Mouse (Mus musculus) hindbrain, embryonic 15.5 days (tissue): ENCODE results near the gene Prrt1. TPM values are rescaled to one million over a fixed set of nuclear protein-coding genes. Genes with fewer than 3 reads are reported as not detected.
A peak's percentile ranks its signal among the peaks of the same experiment; 100 is the strongest.

Source experiments
- ATAC-seq: fragments of 200-750 bp; cut with Nextera tagmentation; 2 replicates; pipeline ENCODE4 v1.8.0; 2017; ENCODE audit warnings: low read depth, moderate number of reproducible peaks, moderate TSS enrichment; ENCODE audit not compliant: low FRiP score
- H3K27ac ChIP-seq: fragments of 300-500 bp; sonication (generic); replicated peaks from 2 replicates; pipeline ENCODE4 v1.5.1; 2015; ENCODE audit warnings: mild to moderate bottlenecking, inconsistent platforms
- H3K27me3 ChIP-seq: fragments of 300-500 bp; sonication (generic); 2 replicates; pipeline ENCODE4 v1.6.1; 2015; ENCODE audit warnings: control low read depth, inconsistent platforms
- H3K36me3 ChIP-seq: fragments of 300-500 bp; sonication (generic); 2 replicates; pipeline ENCODE4 v1.6.1; 2015; ENCODE audit warnings: control low read depth, inconsistent platforms
- H3K4me1 ChIP-seq: fragments of 300-500 bp; sonication (generic); replicated peaks from 2 replicates; pipeline ENCODE4 v1.6.1; 2015; ENCODE audit warnings: control low read depth, inconsistent platforms
- H3K4me2 ChIP-seq: fragments of 300-500 bp; sonication (generic); 2 replicates; pipeline ENCODE4 v1.6.1; 2015; ENCODE audit warnings: moderate library complexity, mild to moderate bottlenecking, inconsistent platforms
- H3K4me3 ChIP-seq: fragments of 300-500 bp; sonication (generic); 2 replicates; pipeline ENCODE4 v1.5.1; 2015; ENCODE audit warnings: mild to moderate bottlenecking, inconsistent platforms
- H3K9ac ChIP-seq: fragments of 300-500 bp; sonication (generic); 2 replicates; pipeline ENCODE4 v1.6.1; 2015; ENCODE audit warnings: inconsistent platforms
- H3K9me3 ChIP-seq: fragments of 300-500 bp; sonication (generic); 2 replicates; pipeline ENCODE4 v1.6.1; 2016; ENCODE audit warnings: control low read depth, inconsistent platforms
- WGBS: fragments of 180-500 bp; shearing (Covaris S2); methylation state at CpG from one replicate; pipeline ENCODE4 v1.1.7; 2015; 5-methylcytosine and 5-hydroxymethylcytosine counted together
- polyA plus RNA-seq: library from polyadenylated mRNA; unstranded; fragments of >200 nt; fragmentation: Nextera tagmentation; extraction: Ambion mirVana; gene quantifications from 2 replicates; pipeline ENCODE4 v1.2.1, GENCODE M21; 2015

Gene Prrt1
- polyA plus RNA-seq, 1 experiment from 2014 or later = 9.8 TPM

DNA sequence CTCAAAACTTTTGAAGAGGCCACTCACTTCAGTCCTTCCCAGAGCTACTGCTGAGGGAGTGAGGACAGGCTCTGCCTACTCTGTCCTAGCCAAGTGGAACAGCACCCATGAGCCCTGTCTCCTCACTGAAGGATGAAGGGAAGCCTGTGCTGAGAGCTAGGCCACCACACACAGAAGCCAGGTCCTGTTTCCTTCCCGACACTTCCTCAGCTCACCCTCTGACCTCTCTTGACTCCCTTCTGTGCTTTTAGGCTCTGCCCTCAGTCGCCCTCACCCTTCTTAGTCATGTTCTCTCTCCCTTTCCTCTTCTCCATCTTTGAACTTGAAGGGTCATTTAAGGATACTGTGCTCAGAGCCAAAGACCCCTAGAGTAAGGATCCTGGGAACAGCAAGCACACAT lies 27.9 kb downstream of the Prrt1 start:
- H3K9ac ChIP-seq = no peak overlapping the region
- no peak overlapping the region for H3K4me3 ChIP-seq
- H3K9me3 ChIP-seq = no peaks in the 10 kb centered on the region
- ATAC-seq = no peak
- H3K4me2 ChIP-seq = no peak overlapping the region
- peaks cover 20% of the 10 kb centered on the region for H3K36me3 ChIP-seq
- no peak overlapping the region for H3K27ac ChIP-seq
- peaks cover 22% of the 10 kb centered on the region; the same call in 1 of the 2 replicates for H3K4me1 ChIP-seq
- 48% methylated on average over 2 of the region's 2 CpGs for WGBS
- H3K27me3 ChIP-seq = peaks cover 16% of the 10 kb centered on the region

GRCm38 (mm10) chr17:34658145-34658544 lies 28.8 kb downstream of the Prrt1 start:
- no peak for ATAC-seq
- peaks cover 19% of the 10 kb centered on the region for H3K27me3 ChIP-seq
- H3K9me3 ChIP-seq = no peaks in the 10 kb centered on the region
- H3K4me3 ChIP-seq = no peak overlapping the region
- WGBS = 86% methylated on average over 2 of the region's 2 CpGs
- H3K9ac ChIP-seq = no peak overlapping the region
- no peak overlapping the region for H3K4me2 ChIP-seq
- peaks cover 22% of the 10 kb centered on the region; the same call in 1 of the 2 replicates for H3K4me1 ChIP-seq
- H3K36me3 ChIP-seq = peaks cover 12% of the 10 kb centered on the region
- H3K27ac ChIP-seq = no peak overlapping the region

- Histone ChIP-seq H3K9ac (no peak overlapping the region), H3K4me1 (peaks cover 22% of the 10 kb centered on the region; the same call in 1 of the 2 replicates), H3K36me3 (peaks cover 7% of the 10 kb centered on the region), H3K9me3 (no peaks in the 10 kb centered on the region), H3K27me3 (peaks cover 20% of the 10 kb centered on the region), H3K27ac (no peak overlapping the region), H3K4me3 (no peak overlapping the region), H3K4me2 (no peak overlapping the region)
- 83% methylated on average over 3 of the region's 3 CpGs for WGBS
- no peak for ATAC-seq
Observed at GRCm38 (mm10) chr17:34658591-34658990, 29.3 kb downstream of the Prrt1 start.

GRCm38 (mm10) chr17:34659181-34659896 lies 30.0 kb downstream of the Prrt1 start:
- Histone ChIP-seq H3K9me3 (no peaks in the 10 kb centered on the region), H3K4me3 (no peak overlapping the region), H3K4me2 (no peak overlapping the region), H3K4me1 (peaks cover 22% of the 10 kb centered on the region; the same call in 1 of the 2 replicates), H3K9ac (no peak overlapping the region), H3K27me3 (peaks cover 20% of the 10 kb centered on the region), H3K36me3 (no peaks in the 10 kb centered on the region), H3K27ac (no peak overlapping the region)
- no peak for ATAC-seq
- 73% methylated on average over 12 of the region's 12 CpGs for WGBS

- 81% methylated on average over 3 of the region's 3 CpGs for WGBS
- Histone ChIP-seq H3K4me3 (no peak overlapping the region), H3K4me1 (peaks cover 22% of the 10 kb centered on the region; the same call in 1 of the 2 replicates), H3K9me3 (no peaks in the 10 kb centered on the region), H3K27ac (no peak overlapping the region), H3K9ac (no peak overlapping the region), H3K27me3 (peaks cover 20% of the 10 kb centered on the region), H3K36me3 (no peaks in the 10 kb centered on the region), H3K4me2 (no peak overlapping the region)
- no peak for ATAC-seq
Observed at GRCm38 (mm10) chr17:34659897-34660214, 30.5 kb downstream of the Prrt1 start.

GRCm38 (mm10) chr17:34660259-34660820 lies 31.0 kb downstream of the Prrt1 start:
- Histone ChIP-seq H3K4me1 (peaks cover 20% of the 10 kb centered on the region; the same call in 1 of the 2 replicates), H3K27ac (no peak overlapping the region), H3K4me3 (no peak overlapping the region), H3K27me3 (peaks cover 20% of the 10 kb centered on the region), H3K9ac (no peak overlapping the region), H3K36me3 (no peaks in the 10 kb centered on the region), H3K9me3 (no peaks in the 10 kb centered on the region), H3K4me2 (no peak overlapping the region)
- WGBS = 48% methylated on average over 9 of the region's 11 CpGs
- ATAC-seq = no peak

GRCm38 (mm10) chr17:34661121-34661591 lies 31.8 kb downstream of the Prrt1 start:
- 14% methylated on average over 19 of the region's 19 CpGs for WGBS
- no peak overlapping the region for H3K9ac ChIP-seq

GRCm38 (mm10) chr17:34662468-34662867 lies 33.1 kb downstream of the Prrt1 start:
- peaks cover 23% of the 10 kb centered on the region for H3K27me3 ChIP-seq
- no peak overlapping the region for H3K4me3 ChIP-seq
- no peaks in the 10 kb centered on the region for H3K36me3 ChIP-seq
- 95% methylated on average over 1 of the region's 1 CpGs for WGBS
- ATAC-seq = no peak
- no peaks in the 10 kb centered on the region for H3K9me3 ChIP-seq
- H3K4me2 ChIP-seq = no peak overlapping the region
- H3K27ac ChIP-seq = no peak overlapping the region
- H3K9ac ChIP-seq = no peak overlapping the region
- peaks cover 8% of the 10 kb centered on the region; the same call in 1 of the 2 replicates for H3K4me1 ChIP-seq

More at GRCm38 (mm10) chr17:34661121-34661591, 31.8 kb downstream of the Prrt1 start:
- peak overlapping the region; percentile 41 for H3K4me2 ChIP-seq
- H3K27me3 ChIP-seq = peaks cover 20% of the 10 kb centered on the region
- H3K4me1 ChIP-seq = peaks cover 12% of the 10 kb centered on the region; the same call in 1 of the 2 replicates
- no peak overlapping the region for H3K27ac ChIP-seq
- peak overlapping the region; percentile 2; the same call in 1 of the 2 replicates for H3K4me3 ChIP-seq
- no peaks in the 10 kb centered on the region for H3K36me3 ChIP-seq
- ATAC-seq = no peak
- H3K9me3 ChIP-seq = no peaks in the 10 kb centered on the region

DNA sequence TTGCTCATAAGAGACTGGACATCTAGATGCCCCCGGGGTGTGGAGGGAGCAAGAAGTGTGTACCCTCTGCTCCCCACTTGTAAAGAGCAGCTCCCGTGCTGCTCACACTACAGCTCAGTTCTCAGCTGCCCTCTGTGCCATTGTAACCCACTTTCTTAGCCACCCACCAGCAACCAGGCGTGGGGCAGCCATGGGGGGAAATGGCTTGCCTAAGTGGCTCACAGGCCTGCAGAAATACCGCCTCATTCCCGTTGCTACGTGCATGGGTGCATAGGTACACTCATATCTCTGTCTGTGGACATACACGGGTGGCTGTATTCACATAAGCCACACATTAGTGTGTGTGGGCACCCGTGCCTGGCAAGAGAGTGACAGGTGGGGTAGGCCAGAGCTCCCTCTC lies 33.6 kb downstream of the Prrt1 start:
- Histone ChIP-seq H3K27ac (no peak overlapping the region), H3K9me3 (no peaks in the 10 kb centered on the region), H3K4me2 (no peak overlapping the region), H3K9ac (no peak overlapping the region), H3K36me3 (no peaks in the 10 kb centered on the region), H3K4me1 (peaks cover 8% of the 10 kb centered on the region; the same call in 1 of the 2 replicates), H3K27me3 (peaks cover 23% of the 10 kb centered on the region), H3K4me3 (no peak overlapping the region)
- ATAC-seq = no peak
- WGBS = 85% methylated on average over 8 of the region's 8 CpGs

DNA sequence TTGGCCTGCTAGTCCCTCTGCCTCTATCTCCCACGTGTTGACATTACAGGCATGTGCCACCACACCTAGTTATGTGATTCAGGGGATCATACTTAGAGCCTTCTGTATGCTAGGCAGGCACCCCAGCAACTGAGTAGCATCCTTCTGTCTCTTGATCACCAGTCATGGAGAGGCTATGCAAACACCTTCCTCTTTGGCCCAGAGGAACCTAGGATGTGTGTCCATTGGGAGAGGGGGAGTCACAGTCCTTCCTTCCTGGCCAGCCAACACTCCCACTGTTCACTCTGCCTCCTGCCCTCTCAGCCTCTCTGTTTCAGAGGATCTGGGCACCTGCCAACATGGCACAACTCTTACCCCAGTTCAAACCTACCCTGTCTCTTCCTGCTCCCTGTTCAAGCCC lies 34.2 kb downstream of the Prrt1 start:
- H3K4me1 ChIP-seq = peaks cover 8% of the 10 kb centered on the region; the same call in 1 of the 2 replicates
- H3K9ac ChIP-seq = no peak overlapping the region
- 54% methylated on average over 1 of the region's 1 CpGs for WGBS
- H3K27ac ChIP-seq = no peak overlapping the region
- peaks cover 23% of the 10 kb centered on the region for H3K27me3 ChIP-seq
- no peaks in the 10 kb centered on the region for H3K9me3 ChIP-seq
- no peak overlapping the region for H3K4me2 ChIP-seq
- ATAC-seq = no peak
- H3K36me3 ChIP-seq = no peaks in the 10 kb centered on the region
- H3K4me3 ChIP-seq = no peak overlapping the region

- Histone ChIP-seq H3K27ac (no peak overlapping the region), H3K36me3 (no peaks in the 10 kb centered on the region), H3K4me1 (peaks cover 8% of the 10 kb centered on the region; the same call in 1 of the 2 replicates), H3K4me2 (no peak overlapping the region), H3K27me3 (peaks cover 19% of the 10 kb centered on the region), H3K9ac (no peak overlapping the region), H3K4me3 (no peak overlapping the region), H3K9me3 (no peaks in the 10 kb centered on the region)
- WGBS = 83% methylated on average over 7 of the region's 7 CpGs
- ATAC-seq = no peak
Observed at GRCm38 (mm10) chr17:34664472-34664871, 35.1 kb downstream of the Prrt1 start.

GRCm38 (mm10) chr17:34670235-34670634 lies 40.9 kb downstream of the Prrt1 start, which contains the start of gene Tnxb:
TSS of gene Tnxb (plus strand) at chr17:34670535.
- ATAC-seq = no peak
- Histone ChIP-seq H3K9me3 (no peaks in the 10 kb centered on the region), H3K4me1 (peaks cover 16% of the 10 kb centered on the region), H3K9ac (peak within 1 kb of the TSS; percentile 23), H3K27me3 (peaks cover 55% of the 10 kb centered on the region), H3K4me2 (peak within 1 kb of the TSS; percentile 69), H3K36me3 (no peaks in the 10 kb centered on the region), H3K4me3 (peak within 1 kb of the TSS; percentile 33), H3K27ac (no peak within 1 kb of the TSS)
- WGBS = 69% methylated on average over 7 of the region's 7 CpGs
